Mouse (Mus musculus): ENCODE results near the gene Tmigd3.
A peak's percentile ranks its signal among the peaks of the same experiment; 100 is the strongest.
"Not testable (repeated sequence)": the region's sequence is repeated elsewhere in the genome, so short reads cannot be mapped to it uniquely, and the experiment has no call there.

The Tmigd3 gene

DNA sequence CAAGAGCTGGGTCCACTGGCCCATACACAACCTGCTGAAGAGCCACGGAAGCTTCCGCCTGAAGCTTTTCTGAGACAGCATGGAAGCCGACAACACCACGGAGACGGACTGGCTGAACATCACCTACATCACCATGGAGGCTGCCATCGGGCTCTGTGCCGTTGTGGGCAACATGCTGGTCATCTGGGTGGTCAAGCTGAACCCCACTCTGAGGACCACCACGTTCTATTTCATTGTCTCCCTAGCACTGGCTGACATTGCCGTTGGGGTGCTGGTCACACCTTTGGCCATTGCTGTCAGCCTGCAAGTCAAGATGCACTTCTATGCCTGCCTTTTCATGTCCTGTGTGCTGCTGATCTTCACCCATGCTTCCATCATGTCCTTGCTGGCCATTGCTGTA is 34.0 kb downstream of the Tmigd3 start:
- no peak for DNase-seq

DNA sequence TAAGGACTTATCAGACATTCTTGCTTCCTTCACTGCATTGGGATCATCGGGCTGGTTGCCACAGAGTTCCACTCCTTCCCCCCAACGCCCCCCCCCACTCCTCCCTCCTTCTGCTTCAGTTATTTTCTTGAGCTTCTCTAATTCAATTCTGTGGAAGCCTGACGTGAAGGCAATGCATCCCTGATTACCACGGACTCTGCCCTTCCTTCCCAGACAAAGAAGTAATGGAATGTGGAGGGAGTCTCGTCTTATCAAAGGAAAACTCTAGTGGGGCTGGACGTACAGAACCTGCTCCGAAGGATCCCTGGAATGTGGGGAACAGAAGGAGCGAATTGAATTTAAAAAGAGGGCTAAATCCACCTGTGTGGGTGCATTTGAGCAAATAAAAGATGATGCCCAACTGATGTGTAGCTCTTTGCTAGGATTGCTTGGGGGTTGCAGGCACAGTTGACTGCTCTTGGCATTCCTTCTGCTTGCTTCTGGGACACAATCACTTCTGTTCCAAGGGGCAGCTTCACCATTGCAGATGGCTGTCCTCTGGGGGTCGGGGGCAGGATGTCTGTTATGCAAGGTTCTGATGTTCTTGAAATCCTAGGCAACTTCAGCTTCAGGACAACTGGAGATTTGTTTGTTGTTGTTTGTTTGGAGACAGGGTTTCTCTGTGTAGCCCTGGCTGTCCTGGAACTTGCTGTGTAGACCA is 37.4 kb downstream of the Tmigd3 start:
- DNase-seq, result no peak

DNA sequence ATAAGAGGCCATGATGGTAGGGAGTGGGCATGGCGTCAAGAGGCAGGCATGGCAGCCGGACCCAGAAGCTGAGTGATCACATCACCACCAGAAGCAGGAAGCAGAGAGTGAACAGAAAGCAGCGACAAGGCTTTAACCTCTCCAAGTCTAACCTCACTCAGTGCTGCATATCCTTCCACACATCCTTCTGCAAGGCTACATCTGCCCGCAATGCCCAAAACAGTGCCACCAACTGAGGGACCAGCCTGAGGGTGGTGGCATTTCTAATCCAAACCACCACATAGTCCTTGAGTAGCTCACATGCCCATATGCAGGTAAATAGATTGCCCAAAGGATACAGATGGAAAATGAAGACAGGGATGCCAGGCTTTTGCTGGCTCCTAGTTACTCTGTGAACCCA is 38.3 kb downstream of the Tmigd3 start:
- DNase-seq, result no peak

DNA sequence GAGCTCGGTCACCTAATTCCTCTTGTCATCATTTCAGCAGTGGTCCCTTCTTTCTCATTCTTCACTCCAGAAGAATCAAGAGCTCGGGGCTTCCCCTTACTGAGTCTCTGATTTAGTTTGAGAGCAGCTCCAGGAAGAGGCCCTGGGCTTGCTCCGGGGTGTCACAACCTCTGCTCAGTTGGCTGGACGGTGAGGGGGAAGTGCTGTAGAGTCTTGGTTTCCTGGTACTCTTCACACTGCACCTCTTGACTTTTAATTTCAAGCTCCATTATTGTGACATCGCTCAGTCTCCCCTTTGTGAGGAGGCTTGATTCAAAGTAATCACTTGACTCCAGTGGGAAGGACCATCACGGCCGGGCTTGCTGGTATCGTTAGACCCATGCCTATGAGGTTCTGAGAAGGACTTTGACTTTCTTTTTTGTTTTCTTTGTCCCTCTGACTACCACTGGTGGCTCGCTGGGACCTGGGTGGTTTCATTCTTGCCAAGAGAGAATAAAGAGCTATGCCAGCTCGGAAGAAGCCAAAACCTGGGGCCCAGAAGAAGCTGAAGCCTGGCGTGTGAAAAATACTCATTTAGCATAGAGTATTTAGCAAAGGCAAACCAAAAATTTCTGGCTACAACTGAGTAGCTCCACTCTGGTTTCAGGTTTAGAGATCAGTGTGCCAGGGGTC is 40.0 kb downstream of the Tmigd3 start:
- peak in 1 of 2 experiments; percentile 9 for DNase-seq

DNA sequence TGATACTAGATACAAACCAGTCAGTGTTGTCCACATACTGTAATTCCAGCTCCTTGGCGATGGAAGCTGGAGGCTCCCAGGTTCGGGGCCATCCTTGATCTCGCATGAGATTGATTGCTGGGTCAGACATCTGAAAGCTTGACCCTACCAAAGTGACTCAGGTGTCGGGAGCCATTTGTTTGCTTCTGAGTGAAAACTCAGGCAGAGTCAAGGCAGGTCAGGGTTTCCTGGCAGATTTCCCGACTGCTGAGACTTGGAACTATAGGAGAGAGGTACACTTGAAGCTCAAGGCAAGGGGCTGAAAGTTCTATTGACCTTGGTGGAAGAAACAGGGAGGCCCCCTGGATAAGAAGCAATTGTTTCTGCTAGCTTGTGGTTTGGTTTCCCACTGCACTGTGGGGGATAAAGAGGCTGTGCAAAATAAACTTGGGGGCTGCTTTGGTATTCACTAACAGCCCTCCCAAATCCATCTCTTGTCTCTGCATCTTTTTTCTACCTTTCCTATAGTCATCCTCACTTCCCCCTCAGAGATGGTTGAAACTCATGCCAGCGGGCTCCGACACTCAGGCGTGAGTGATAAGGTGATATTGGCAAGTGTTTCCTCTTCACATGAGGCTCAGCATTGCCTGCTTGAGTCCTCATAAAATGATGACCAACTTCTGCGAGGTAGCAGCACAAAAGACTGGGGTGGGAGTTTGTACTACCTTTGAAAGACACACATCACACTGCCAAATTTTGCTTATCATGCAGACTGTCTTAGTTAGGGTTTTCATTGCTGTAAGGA is 41.6 kb downstream of the Tmigd3 start:
- DNase-seq, result no peak

DNA sequence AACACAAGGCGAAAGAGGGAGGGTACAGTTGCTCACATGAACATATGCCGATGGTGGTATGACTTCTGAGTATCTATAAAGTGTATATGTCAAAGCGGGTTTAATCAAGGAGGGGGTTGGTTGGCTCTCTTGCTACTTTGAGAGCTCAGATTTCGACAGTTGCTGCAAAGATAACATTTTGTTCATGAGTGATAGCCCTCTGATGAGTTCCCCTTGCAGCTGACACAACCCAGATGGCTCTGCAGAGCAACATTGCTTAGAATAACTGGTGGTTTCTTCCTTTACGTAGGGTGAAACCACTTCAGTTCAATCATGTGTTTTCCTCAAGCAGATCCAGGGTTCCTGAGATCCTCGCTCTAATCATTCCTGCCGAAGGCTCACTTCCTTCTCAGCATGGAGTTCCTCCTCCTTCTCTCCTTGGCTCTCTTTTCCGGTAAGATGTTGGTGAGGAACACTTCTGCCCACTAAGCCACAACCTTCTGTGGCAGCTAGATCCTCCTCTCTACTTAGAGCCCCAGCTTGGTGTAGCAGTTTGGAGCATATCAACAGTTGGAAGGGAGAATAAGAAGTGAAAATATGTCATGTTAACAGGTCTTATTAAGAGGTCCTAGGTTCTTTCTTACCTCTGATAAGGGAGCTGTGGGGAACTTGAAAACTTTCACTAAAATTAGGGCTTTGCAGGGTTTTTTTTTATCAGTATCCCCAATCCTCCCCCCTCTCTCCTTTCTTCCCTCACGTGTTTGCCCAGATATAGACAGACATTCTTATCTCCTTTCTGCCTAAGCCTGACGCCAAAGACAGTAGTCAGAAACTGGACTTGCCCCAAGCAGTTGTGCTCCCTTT is 43.4 kb downstream of the Tmigd3 start:
- no peak for DNase-seq

DNA sequence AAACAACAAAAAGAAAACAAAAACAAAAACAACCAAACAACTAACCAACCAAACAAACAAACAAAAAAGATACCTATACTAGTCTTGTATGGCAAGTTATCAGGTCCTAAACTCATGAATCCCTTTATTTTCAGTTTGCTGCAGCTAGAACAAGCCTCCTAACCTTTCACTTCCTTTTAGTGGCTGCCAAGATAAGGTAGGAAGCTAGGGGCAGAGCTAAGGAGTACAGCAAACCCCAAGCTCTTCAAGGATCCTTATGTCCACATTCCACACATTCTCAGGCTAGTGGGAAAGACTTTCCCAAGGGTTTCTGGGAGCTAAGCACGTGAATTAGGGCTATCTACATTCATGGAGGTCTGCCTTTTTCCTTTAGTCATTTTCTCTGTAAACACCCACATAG is 44.6 kb downstream of the Tmigd3 start:
- DNase-seq, result no peak

DNA sequence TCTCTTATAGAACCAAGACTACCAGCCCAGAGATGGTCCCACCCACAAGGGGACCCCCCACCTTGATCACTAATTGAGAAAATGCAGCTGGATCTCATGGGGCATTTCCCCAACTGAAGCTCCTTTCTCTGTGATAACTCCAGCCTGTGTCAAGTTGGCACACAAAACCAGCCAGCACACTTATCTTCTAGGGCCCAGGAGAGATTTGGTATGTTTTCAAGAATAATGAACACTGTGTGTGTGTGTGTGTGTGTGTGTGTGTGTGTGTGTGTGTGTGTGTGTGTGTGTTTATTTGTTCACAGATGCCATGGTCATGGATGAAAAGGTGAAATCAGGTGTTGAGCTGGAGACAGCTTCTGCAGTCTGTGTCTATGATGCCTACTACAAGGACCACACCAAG is 45.8 kb downstream of the Tmigd3 start:
- not testable (repeated sequence) for DNase-seq

DNA sequence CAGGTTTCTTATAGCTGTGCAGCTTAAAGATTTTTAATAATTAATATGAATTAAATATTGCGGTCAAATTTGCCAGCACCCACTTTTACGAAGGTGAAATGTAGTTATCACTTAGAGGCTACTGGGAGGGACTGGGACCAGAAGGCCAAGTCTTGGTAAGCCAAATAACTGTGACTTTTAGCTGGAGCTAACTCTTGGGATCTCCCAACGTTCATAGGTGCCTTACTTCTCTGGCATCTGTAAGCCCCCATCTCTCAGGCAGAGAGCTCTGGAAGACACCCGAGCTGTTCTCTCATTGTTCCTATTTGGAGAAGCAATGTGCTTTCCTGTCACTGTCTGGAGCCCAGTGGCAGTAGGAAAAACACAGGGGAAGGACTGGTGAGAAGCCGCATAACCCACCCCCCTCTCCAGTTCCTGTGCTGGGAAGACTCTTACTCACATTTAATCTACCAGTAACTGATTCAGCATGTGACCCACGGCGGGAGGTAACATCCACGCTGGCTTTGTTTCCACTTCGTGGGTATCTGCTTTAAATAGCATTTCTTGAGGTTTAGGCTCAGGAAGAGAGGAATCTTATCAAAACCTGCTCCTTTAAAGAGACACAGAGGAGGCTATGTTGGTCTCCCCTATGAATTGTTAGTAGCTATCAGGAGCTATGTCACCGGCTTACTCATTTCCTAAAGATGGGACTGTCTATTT is 47.1 kb downstream of the Tmigd3 start:
- no peak for DNase-seq

DNA sequence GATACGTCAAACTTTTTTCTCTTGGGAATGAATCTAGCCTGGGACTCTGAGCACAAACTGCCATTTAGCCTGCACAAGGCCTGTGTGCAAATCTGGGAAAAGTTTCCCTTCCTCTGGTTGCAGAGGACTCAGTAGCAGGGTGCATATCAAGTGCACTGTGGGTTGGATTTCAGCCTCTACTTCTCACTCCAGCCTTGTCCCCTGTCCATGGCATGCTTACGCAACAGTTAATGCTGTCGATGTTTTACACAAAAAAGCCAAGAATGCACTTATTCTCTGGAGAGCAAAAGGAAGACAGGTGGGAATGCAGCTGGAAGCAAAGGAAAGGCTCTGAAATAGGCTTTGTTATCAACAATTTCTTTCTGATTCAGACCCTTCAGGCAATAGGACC is 47.6 kb downstream of the Tmigd3 start:
- DNase-seq, result no peak

DNA sequence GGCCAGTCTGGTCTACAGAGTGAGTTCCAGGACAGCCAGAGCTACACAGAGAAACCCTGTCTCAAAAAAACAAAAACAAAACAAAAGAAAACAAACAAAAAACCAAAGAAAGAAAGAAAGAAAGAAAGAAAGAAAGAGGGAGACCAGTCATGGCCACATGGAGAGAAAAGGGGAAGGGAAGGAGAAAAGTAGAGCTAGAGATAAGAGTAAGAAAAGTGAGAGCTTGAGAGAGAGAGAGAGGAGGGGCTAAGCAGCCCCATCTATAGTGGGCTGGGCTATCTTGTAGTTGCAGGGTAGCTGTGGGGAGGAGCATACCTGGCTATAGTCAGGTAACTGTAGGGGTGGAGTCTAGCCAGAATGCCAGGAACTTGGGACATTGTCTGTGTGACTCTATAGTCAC is 50.0 kb downstream of the Tmigd3 start:
- DNase-seq, result not testable (repeated sequence)

DNA sequence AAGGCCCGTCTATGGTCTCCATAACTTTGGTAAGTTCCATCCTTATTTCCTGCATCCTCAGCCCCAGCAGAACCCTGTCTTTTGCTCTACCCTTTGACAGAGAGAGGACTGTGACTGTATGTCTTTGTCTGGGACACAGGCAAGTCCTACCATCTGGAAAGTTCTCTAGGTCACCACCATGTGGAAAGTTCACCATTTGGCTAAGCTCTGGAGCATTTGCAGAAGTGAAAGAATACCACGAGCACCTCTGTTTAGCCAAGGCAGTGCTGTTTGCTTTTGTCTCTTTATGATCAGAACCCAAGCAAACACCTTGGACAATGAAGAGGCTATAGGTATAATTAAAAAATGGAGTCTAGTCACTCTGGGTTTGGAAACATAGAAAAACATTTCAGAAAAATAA is 51.3 kb downstream of the Tmigd3 start:
- no peak for DNase-seq

DNA sequence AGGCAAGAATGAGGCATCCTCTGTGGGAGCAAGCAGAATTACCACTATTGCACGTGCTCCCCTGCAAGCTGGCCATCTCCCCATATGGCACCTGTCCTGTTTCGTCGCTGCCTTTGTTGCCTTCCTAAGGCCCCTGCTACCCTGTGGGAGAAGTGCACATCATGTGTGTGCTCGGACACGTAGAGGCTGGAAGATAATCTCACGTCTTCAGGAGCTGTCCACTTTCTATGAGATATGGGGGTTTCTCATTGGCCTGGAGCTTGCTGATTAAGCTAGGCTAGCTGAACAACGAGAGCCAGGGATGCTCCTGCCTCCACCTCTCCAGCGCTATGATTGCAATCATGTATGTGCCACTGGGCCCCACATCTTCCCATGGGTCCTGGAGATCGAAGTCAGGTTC is 53.9 kb downstream of the Tmigd3 start:
- no peak for DNase-seq

DNA sequence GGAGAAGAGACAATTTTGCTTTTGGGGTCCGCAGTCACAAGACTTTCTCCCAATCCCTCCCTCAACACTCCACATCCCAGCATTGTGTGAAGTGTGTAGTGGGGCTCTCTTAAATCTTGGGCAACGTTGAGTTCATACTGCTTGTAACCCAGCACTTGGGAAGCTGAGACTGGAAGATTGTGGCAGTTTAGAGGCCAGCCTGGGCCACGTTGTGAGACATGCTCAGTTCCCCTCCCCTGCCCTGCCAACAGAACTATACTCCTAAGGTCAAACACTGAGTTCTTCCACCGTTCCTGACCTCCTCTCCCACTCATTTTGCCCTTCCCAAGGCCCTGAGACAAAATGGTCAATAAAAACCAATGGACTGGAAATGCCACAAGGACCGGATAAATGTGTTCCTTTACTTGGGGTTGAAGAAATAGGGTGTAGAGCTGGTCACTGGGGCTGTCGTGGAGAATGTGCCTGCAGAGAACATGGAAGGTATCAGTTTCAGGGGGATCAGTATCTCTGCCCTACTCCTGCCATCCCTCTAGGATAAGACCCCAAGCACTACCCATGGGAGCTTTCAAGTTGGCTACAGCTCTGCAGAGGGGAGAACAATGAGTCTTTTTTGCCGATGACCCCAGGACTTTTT is 57.0 kb downstream of the Tmigd3 start:
- DNase-seq, result no peak

DNA sequence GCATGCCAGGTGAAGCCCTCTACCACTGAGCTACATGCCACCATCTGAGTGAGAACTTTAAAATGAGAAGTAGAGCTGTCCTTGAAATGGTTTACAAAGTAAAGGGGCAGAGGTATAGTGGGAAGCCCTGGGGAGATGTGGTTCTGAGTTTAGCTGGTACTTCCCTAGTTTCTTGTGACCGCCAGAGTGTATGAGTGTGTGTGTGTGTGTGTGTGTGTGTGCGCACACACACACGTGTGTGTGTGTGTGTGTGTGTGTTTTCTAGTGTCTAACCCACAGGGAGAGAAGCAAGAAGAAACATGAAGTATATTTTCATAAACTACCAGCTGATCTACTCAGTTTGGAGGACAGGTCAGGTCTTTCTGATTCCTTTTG is 57.5 kb downstream of the Tmigd3 start:
- DNase-seq, result no peak

DNA sequence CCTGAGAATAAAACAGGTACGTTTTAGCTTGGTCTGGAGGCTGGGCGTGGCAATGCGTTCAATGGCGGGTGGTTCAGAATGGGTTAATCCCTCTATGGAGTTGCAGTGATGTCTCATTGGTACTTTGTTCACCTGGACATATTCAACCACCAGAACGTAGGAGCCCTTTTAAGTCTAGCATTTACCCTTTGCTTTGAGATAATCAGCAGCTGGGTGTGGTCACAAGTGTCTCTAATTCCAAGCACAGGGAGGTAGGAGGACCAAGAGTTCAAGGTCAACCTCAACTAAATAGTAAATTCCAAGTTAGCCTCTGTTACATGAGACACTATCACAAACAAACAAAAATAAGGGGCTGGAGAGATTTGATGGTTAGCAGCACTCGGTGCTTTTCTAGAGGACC is 58.1 kb downstream of the Tmigd3 start:
- no peak for DNase-seq

DNA sequence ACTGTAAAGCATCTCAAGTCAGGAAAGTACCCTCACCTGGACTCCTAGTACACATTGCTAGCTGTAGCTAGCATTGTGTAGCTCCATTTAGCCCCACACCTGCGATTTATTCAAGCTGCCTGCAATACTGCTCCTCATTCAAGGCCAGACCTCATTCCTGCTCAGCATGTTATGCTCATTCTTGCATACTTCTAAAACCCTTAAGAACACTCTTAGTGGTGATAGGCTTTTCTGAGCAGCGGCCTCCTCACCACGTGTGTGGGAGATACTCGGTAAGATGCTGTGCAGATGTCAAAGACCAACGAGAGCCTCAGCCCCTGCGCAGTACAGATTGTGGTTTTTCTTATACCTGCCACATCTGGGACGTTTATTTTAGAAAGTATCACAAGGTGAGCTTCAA is 59.1 kb downstream of the Tmigd3 start:
- no peak for DNase-seq

DNA sequence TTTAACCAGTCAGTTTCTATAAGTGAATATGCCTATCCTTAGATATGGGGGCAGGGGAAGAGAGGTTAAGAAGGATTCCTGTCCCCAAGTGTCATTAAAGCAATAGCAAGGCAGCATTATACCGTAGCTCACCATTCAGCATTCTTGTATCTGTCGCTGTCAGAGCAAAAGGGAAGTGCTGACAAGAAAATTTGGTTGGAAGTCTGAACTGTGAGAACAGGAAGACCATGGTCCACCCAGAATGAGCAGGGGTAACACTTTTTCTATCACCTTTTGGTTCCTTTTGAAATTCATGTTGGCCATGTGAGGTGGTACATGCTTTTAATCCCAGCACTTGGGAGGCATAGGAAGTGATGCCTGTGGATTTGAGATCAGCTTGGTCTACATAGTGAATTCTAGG is 60.4 kb downstream of the Tmigd3 start:
- no peak for DNase-seq

DNA sequence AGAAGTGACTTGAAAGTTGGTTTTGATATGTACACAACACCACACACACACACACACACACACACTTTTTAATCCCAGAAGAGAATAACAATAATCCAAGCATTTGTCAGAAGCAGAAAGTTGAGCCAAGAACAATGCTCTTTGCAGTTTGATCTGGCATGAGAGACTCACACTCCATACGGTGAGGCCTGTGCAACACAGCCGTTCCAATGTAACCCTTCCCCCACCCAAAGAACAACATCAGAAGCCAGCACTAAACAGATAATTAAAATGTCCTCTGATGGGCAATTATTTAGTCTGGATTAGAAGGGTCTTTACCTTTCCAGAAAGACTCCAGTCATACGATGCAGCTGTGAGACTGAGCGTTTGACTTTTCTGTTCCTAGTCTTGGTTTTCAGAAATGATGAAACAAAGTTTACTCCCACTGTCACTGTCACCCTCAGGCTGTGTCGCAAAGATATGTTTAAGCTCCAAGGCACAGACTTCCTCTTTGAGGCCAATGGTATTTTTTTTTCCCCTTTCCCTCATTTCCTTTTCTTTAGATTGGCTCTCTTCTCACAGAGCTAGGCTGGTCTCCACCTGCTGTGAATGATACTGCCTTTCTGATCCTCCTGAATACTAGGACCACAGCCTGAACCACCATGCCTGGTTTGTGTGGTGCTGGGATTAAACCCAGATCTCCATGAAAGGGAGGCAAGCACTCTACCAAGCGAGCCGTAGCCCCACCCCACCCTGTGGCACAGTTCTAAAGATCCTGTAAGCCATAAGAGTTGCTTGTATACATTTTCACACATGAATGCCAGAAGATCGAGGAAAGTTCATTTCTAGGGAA is 61.8 kb downstream of the Tmigd3 start, which contains the start of gene I830077J02Rik:
TSS of gene I830077J02Rik (minus strand) at position 425 of the 832 bp plus-strand sequence.
- no peak for DNase-seq

DNA sequence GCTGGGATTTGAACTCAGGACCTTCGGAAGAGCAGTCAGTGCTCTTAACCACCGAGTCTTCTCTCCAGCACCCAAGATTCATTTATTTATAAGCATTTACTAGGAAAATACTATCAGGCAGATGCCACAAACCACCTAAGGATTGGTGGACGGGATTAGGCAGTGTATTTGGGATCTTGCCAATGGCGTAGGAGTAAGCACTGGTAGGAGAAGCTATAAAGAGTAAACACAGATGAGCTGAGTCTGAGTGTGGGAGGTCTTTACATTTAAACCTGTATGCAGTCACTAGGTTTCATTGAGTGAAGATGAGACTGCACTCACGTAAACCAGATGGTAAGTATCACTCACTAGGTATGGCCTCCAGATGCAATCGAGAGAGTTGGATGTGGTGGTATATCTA is 63.2 kb downstream of the Tmigd3 start:
- DNase-seq, result no peak

DNA sequence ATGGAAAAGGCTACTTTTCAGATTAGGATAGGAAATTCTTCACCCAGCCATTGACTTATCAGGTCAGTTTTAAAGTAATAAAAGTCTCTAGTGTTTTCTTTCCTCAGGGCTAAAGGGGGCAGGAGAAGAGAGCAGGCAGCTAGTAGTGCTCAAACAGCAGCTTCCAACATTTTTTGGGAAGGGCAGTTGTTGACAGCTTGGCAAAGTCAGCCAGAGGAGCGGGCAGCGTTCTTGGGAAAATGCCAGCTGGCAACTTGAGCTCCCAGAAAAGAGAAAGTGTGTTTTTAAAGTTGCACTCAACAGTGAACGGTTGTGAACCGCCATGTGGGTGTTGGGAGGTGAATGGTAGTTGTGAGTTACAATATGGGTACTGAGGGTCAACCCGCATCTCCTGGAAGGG is 64.3 kb downstream of the Tmigd3 start:
- peak; percentile 43 to 45 for DNase-seq
